Mouse (Mus musculus): ENCODE data around the gene Slit3. TPM values are rescaled to one million over a fixed set of nuclear protein-coding genes. Genes with fewer than 3 reads are reported as not detected.

Slit3 gene
- total and polyA plus RNA-seq, 3 experiments = not detected

DNA sequence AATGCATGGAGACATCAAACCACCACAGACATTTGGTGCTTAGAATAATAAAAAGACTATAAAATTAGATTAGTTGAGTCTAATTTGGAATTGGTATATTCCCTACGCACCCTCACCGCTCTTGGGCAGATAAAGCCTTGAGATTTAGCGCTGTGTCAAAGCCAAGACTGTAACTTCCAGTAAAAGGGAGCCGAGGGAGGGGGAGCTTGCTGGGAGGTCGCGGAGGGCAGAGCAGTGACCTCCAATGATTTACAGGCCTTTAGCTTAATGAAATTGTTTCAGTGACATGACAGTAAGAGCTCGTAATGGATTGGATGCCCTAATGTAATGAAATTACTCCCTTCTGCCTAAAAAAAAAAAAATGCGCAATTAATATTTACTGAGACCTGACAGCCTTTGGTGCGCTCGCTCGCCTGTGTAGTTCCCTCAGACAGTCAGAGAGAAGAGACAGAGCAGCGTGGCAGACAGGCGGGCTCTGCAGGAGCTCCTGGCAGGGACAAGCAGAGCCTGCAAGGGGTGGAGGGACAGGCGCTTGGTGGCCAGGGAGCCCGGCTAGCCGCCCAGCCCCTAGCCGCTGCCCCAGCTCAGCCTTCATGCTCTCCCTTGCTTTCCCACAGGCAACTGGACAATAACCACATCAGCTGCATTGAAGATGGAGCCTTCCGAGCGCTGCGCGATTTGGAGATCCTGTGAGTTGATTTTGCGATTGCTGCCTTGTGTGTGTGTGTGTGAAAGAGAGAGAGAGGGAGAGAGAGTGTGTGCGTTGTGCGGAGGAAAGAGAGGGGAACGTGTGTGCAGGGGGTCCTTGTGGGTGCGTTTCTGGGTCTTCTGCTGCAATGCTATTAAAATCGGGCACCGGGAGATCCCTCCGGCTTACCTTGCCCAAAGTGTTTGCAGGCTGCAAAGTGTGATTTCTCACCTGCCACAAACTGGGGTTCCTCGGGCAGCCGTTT lies 423.4 kb downstream of the Slit3 start:
- Histone ChIP-seq H3K27me3 (ENCODE audit: control insufficient read depth in 1 of 2, insufficient read depth in 2 of 2, low read length in 2 of 2) (no peaks in the 10 kb centered on the region), H3K4me1 (ENCODE audit: control insufficient read depth in 1 of 2, insufficient read depth in 2 of 2, low read length in 2 of 2) (no peaks in the 10 kb centered on the region), H3K79me2 (ENCODE audit: control insufficient read depth, insufficient read depth, low read length, poor library complexity) (no peaks in the 10 kb centered on the region), H3K27ac (ENCODE audit: control insufficient read depth, low read depth, low read length) (no peak overlapping the region), H3K36me3 (ENCODE audit: control insufficient read depth in 1 of 2, insufficient read depth in 2 of 2, low read length in 2 of 2) (no peaks in the 10 kb centered on the region), H3K9ac (ENCODE audit: control insufficient read depth, low read depth, low read length, poor library complexity, severe bottlenecking) (no peak overlapping the region), H3K9me3 (replicated peaks; ENCODE audit: insufficient read depth, low read length) (no peaks in the 10 kb centered on the region), H3K4me3 (ENCODE audit: control insufficient read depth in 1 of 2, insufficient read depth in 1 of 2, low read depth in 2 of 2, low read length in 2 of 2) (no peak overlapping the region)
- TF ChIP-seq CHD1 (IDR thresholded peaks at IDR 0.05; ENCODE audit: low read depth, low read length) (no peak), UBTF (IDR thresholded peaks at IDR 0.05; ENCODE audit: borderline replicate concordance, insufficient read depth, low read depth, low read length) (no peak), EP300 (IDR thresholded peaks at IDR 0.05; ENCODE audit: low read depth in 1 of 2, low read length in 2 of 2) (no peak), POLR2AphosphoS5 (IDR thresholded peaks at IDR 0.05; ENCODE audit: borderline replicate concordance, low read depth, low read length) (no peak), MAX (IDR thresholded peaks at IDR 0.05; ENCODE audit: low read length) (no peak), E2F4 (IDR thresholded peaks at IDR 0.05; ENCODE audit: borderline replicate concordance, low read depth, low read length) (no peak), MAFK (IDR thresholded peaks at IDR 0.05; ENCODE audit: borderline replicate concordance, low read depth, low read length) (no peak)
- no peak for DNase-seq (ENCODE audit: low read depth, low spot score)

DNA sequence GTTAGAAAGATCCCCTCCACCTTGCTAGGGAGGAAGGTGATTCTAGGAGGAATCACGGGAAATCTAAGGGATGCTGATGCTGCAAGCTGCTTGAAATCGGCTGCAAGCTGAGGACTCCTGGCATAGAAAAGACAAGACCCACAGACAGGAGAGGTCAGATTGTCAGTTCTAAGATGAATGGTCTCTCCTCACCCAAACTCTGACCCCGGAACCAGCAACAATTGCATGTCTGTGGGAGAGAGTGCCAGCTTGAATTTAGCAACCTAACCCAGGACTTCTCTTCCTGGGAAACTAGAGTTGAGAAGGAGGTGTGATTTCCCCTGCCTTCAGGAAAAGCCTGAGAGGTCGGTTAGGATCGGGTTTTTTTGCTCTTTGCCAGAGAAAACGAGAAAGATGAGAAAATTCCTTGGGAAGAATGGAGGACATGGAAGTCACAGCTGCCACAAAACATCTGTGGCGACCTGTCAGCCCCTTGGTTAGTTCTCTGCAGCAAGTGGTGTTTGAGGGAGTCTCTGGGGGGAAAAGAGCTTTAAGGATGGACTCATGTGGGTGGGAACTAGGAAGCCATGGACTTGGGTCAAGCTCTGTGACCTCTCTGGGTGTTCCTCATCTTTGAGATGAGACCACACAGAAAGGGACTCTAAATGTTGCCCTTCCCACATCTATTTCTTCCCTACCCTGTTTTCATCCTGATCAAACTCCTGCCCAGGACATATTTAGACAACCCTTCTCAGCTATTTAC lies 425.2 kb downstream of the Slit3 start:
- no peak for TF ChIP-seq CTCF (IDR thresholded peaks at IDR 0.05 in 2 of 3, conservative IDR thresholded peaks at IDR 0.05 in 1 of 3; ENCODE audit: control insufficient read depth in 1 of 3, insufficient read depth in 1 of 3, low read depth in 2 of 3, low read length in 3 of 3, poor library complexity in 1 of 3, severe bottlenecking in 1 of 3)
- TF ChIP-seq KAT2A (conservative IDR thresholded peaks at IDR 0.05; ENCODE audit: low read depth, low read length) = no peak
- TF ChIP-seq MYB (IDR thresholded peaks at IDR 0.05; ENCODE audit: low read depth, low read length) = no peak
- no peak for TF ChIP-seq JUND (IDR thresholded peaks at IDR 0.05; ENCODE audit: low read depth, low read length)
- TF ChIP-seq ZKSCAN1 (IDR thresholded peaks at IDR 0.05; ENCODE audit: low read depth, low read length) = no peak
- TF ChIP-seq MYC (IDR thresholded peaks at IDR 0.05; ENCODE audit: low read depth, low read length) = no peak
- no peaks in the 10 kb centered on the region; the same call in 1 of the 2 replicates for H3K9me3 ChIP-seq (replicated peaks; ENCODE audit: insufficient read depth, low read length)
- H3K79me2 ChIP-seq (ENCODE audit: control insufficient read depth, insufficient read depth, low read length, poor library complexity) = no peaks in the 10 kb centered on the region
- H3K36me3 ChIP-seq (ENCODE audit: control insufficient read depth in 1 of 2, insufficient read depth in 2 of 2, low read length in 2 of 2) = no peaks in the 10 kb centered on the region
- no peak overlapping the region for H3K27ac ChIP-seq (ENCODE audit: control insufficient read depth, low read depth, low read length)
- H3K4me1 ChIP-seq (ENCODE audit: control insufficient read depth in 1 of 2, insufficient read depth in 2 of 2, low read length in 2 of 2) = no peaks in the 10 kb centered on the region
- no peaks in the 10 kb centered on the region for H3K27me3 ChIP-seq (ENCODE audit: control insufficient read depth in 1 of 2, insufficient read depth in 2 of 2, low read length in 2 of 2)
- no peak for DNase-seq (ENCODE audit: low read depth, low spot score)
- no peak overlapping the region for H3K4me3 ChIP-seq (ENCODE audit: control insufficient read depth in 1 of 2, insufficient read depth in 1 of 2, low read depth in 2 of 2, low read length in 2 of 2)
- H3K9ac ChIP-seq (ENCODE audit: control insufficient read depth, low read depth, low read length, poor library complexity, severe bottlenecking) = no peak overlapping the region

All from MEL (cell line).